Mouse (Mus musculus) neural tube, embryonic 11.5 days (tissue): ENCODE results near the gene Gm40193. TPM values are rescaled to one million over a fixed set of nuclear protein-coding genes. Genes with fewer than 3 reads are reported as not detected.
"Not testable (repeated sequence)": the region's sequence is repeated elsewhere in the genome, so short reads cannot be mapped to it uniquely, and the experiment has no call there.

Experiments used
- ATAC-seq: fragments of 200-750 bp; cut with Nextera tagmentation; 2 replicates; pipeline ENCODE4 v1.8.0; 2017; ENCODE audit warnings: moderate number of reproducible peaks, mild to moderate bottlenecking, moderate TSS enrichment, moderate library complexity; ENCODE audit not compliant: insufficient read depth, low FRiP score, low TSS enrichment
- DNase-seq: peaks from one replicate; pipeline ENCODE4 v3.0.0-alpha.2; 2015; ENCODE audit warnings: low spot score
- H3K27ac ChIP-seq: fragments of 300-500 bp; sonication (generic); 2 replicates; pipeline ENCODE4 v1.5.1; 2014; ENCODE audit warnings: low read depth, mild to moderate bottlenecking, low read length
- H3K27me3 ChIP-seq: fragments of 300-500 bp; sonication (generic); 2 replicates; pipeline ENCODE4 v1.6.1; 2014; ENCODE audit warnings: mild to moderate bottlenecking, low read length, mixed read lengths; ENCODE audit not compliant: control insufficient read depth, insufficient read depth
- H3K36me3 ChIP-seq: fragments of 300-500 bp; sonication (generic); 2 replicates; pipeline ENCODE4 v1.6.1; 2014; ENCODE audit warnings: mild to moderate bottlenecking, low read length, moderate library complexity, mixed read lengths; ENCODE audit not compliant: control insufficient read depth, insufficient read depth
- H3K4me1 ChIP-seq: fragments of 300-500 bp; sonication (generic); 2 replicates; pipeline ENCODE4 v1.6.1; 2014; ENCODE audit warnings: low read length, mixed read lengths; ENCODE audit not compliant: control insufficient read depth, insufficient read depth
- H3K4me2 ChIP-seq: fragments of 300-500 bp; sonication (generic); 2 replicates; pipeline ENCODE4 v1.6.1; 2014; ENCODE audit warnings: low read depth, mild to moderate bottlenecking, moderate library complexity
- H3K4me3 ChIP-seq: fragments of 300-500 bp; sonication (generic); 2 replicates; pipeline ENCODE4 v1.5.1; 2014; ENCODE audit warnings: low read depth, low read length
- H3K9ac ChIP-seq: fragments of 300-500 bp; sonication (generic); 2 replicates; pipeline ENCODE4 v1.6.1; 2014; ENCODE audit warnings: mild to moderate bottlenecking, low read length
- H3K9me3 ChIP-seq: fragments of 300-500 bp; sonication (generic); 2 replicates; pipeline ENCODE4 v1.6.1; 2016; ENCODE audit warnings: low read length; ENCODE audit not compliant: control insufficient read depth
- WGBS: fragments of 180-500 bp; shearing (Covaris S2); extraction: QIAGEN DNeasy Blood & Tissue Kit; methylation state at CpG from one replicate; pipeline ENCODE4 v1.1.7; 2014; 5-methylcytosine and 5-hydroxymethylcytosine counted together
- polyA plus RNA-seq: library from polyadenylated mRNA; unstranded; fragments of >200 nt; fragmentation: Nextera tagmentation; extraction: Ambion mirVana; gene quantifications from 2 replicates; pipeline ENCODE4 v1.2.1, GENCODE M21; 2014

Gene Gm40193
- polyA plus RNA-seq, 1 experiment from 2014 or later: not detected

DNA sequence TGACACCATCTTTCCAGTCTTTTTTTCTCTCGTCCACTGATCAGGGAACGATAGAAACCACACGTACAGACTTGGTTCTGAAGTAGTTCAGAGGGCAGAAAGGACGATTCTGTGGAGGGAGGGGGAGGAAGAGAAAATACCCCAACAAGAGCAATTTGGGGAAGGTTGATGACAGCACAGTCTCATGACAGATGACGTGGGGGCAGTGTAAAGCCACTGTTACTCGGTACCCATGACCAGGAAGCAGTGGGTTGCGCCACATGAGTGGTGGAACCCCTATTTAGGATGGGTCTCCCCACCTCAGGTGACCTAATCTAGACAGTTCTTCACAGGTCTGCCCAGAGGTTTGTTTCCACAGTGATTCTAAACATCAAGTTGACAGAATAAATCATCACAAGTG, 4.1 kb downstream of the Gm40193 start:
- DNase-seq: no peak
- Histone ChIP-seq H3K4me3 (no peak overlapping the region), H3K9me3 (no peaks in the 10 kb centered on the region), H3K4me1 (peaks cover 5% of the 10 kb centered on the region; the same call in 1 of the 2 replicates), H3K9ac (no peak overlapping the region), H3K27me3 (no peaks in the 10 kb centered on the region), H3K27ac (no peak overlapping the region), H3K4me2 (no peak overlapping the region), H3K36me3 (peaks cover 9% of the 10 kb centered on the region)
- 90% methylated on average over 7 of the region's 7 CpGs for WGBS
- ATAC-seq: no peak

GRCm38 (mm10) chr11:70526211-70526610, 6.5 kb downstream of the Gm40193 start:
- H3K4me3 ChIP-seq: peak overlapping the region; percentile 82
- WGBS: 90% methylated on average over 12 of the region's 12 CpGs
- peaks cover 5% of the 10 kb centered on the region; the same call in 1 of the 2 replicates for H3K4me1 ChIP-seq
- ATAC-seq: no peak
- no peak for DNase-seq
- H3K9me3 ChIP-seq: no peaks in the 10 kb centered on the region
- H3K4me2 ChIP-seq: peak overlapping the region; percentile 74
- H3K36me3 ChIP-seq: peaks cover 9% of the 10 kb centered on the region
- H3K9ac ChIP-seq: no peak overlapping the region
- H3K27me3 ChIP-seq: no peaks in the 10 kb centered on the region
- H3K27ac ChIP-seq: no peak overlapping the region

DNA sequence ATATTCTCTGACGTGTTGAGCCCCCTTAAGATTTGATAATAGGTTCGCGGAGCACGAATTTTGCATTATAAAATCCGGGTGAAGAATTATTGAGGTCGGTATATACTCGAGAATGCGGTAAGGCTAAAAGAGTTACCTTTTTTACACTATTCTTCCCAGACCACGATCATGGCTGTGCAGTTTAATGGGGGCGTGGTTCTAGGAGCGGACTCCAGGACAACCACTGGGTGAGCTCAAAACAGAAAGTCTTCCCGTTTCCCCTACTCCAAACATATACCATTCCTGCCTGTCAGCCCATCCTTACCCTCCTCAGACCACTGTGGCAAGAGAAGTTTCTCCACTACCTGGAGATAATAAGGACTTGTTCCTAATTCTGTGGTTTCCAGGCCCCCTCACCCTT, 7.0 kb downstream of the Gm40193 start:
- DNase-seq (no peak), ATAC-seq (peak; percentile 29)
- Histone ChIP-seq H3K27ac (no peak overlapping the region), H3K4me2 (peak overlapping the region; percentile 74), H3K36me3 (peaks cover 9% of the 10 kb centered on the region), H3K4me1 (peaks cover 5% of the 10 kb centered on the region; the same call in 1 of the 2 replicates), H3K27me3 (no peaks in the 10 kb centered on the region), H3K9ac (peak overlapping the region; percentile 70), H3K9me3 (no peaks in the 10 kb centered on the region), H3K4me3 (peak overlapping the region; percentile 82)
- 4% methylated on average over 12 of the region's 12 CpGs for WGBS

GRCm38 (mm10) chr11:70525184-70525678, 7.5 kb downstream of the Gm40193 start, which contains the start of gene Psmb6:
Gene Psmb6 (plus strand): TSS chr11:70525367.
- peaks cover 9% of the 10 kb centered on the region for H3K36me3 ChIP-seq
- WGBS: 0% methylated on average over 25 of the region's 26 CpGs

GRCm38 (mm10) chr11:70524782-70525181, 8.0 kb downstream of the Gm40193 start:
- 7% methylated on average over 8 of the region's 8 CpGs for WGBS
- H3K9me3 ChIP-seq: no peaks in the 10 kb centered on the region
- DNase-seq (no peak), ATAC-seq (no peak; the same call in 1 of the 2 replicates)
- peak overlapping the region; percentile 40 for H3K4me2 ChIP-seq
- no peak overlapping the region for H3K27ac ChIP-seq
- H3K36me3 ChIP-seq: peaks cover 9% of the 10 kb centered on the region
- H3K9ac ChIP-seq: no peak overlapping the region
- H3K27me3 ChIP-seq: no peaks in the 10 kb centered on the region
- peak overlapping the region; percentile 3; the same call in 1 of the 2 replicates for H3K4me3 ChIP-seq
- H3K4me1 ChIP-seq: peaks cover 5% of the 10 kb centered on the region; the same call in 1 of the 2 replicates

More at GRCm38 (mm10) chr11:70525184-70525678, 7.5 kb downstream of the Gm40193 start, which contains the start of gene Psmb6:
- Histone ChIP-seq H3K27me3 (no peaks in the 10 kb centered on the region), H3K4me3 (peak within 1 kb of the TSS; percentile 82), H3K4me2 (peak within 1 kb of the TSS; percentile 74), H3K9ac (peak within 1 kb of the TSS; percentile 70), H3K27ac (no peak within 1 kb of the TSS), H3K4me1 (peaks cover 5% of the 10 kb centered on the region; the same call in 1 of the 2 replicates), H3K9me3 (no peaks in the 10 kb centered on the region)
- ATAC-seq (peak; percentile 89), DNase-seq (peak; percentile 93)

- WGBS: 93% methylated on average over 8 of the region's 8 CpGs
- not testable (repeated sequence) for H3K4me3 ChIP-seq, H3K9me3 ChIP-seq, H3K4me1 ChIP-seq, ATAC-seq, H3K4me2 ChIP-seq, H3K36me3 ChIP-seq, H3K27me3 ChIP-seq, H3K9ac ChIP-seq, H3K27ac ChIP-seq
- DNase-seq: peak; percentile 18
Measured at GRCm38 (mm10) chr11:70523306-70523989, 9.3 kb downstream of the Gm40193 start.

DNA sequence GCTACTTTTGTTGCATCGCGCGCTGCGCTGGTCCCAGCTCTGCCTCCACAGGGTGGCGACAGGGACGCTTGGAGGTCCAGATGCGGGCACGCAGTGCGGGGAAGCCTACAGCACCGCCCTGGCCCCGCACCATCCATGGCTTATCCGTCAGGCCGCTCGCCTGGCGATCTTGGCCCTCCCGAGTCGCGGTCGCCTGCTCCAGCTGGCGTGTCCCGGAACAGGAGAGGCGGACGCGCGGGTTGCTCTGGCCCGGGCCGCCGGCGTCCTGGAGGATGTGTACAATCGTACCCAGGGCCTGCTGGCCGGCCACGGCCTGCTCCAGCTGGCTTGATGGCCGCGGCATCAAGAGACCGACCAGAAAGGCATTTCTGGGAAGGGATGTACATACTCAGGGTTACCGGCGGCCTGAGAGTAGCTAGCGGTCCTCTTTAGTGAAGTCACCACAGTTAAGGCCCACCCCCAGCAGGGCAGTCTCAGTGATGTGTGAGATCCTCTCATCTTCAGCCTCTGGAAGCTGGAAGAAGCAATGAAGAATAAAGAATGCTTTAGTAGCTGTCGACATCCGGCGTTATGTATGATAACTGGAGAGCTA, 12.5 kb downstream of the Gm40193 start:
- H3K4me1 ChIP-seq: no peaks in the 10 kb centered on the region
- 10% methylated on average over 41 of the region's 41 CpGs for WGBS
- H3K9ac ChIP-seq: peak overlapping the region; percentile 59
- no peak overlapping the region for H3K27ac ChIP-seq
- no peaks in the 10 kb centered on the region for H3K27me3 ChIP-seq
- no peaks in the 10 kb centered on the region for H3K36me3 ChIP-seq
- ATAC-seq: 0 out of 2 replicates have a peak, but pooled peaks have one; percentile 27
- peak overlapping the region; percentile 22; the same call in 1 of the 2 replicates for H3K4me3 ChIP-seq
- H3K4me2 ChIP-seq: peak overlapping the region; percentile 37
- peak; percentile 55 for DNase-seq
- no peaks in the 10 kb centered on the region for H3K9me3 ChIP-seq

GRCm38 (mm10) chr11:70518923-70519322, 13.8 kb downstream of the Gm40193 start, which contains the start of gene Gltpd2:
Gene Gltpd2 (plus strand): TSS chr11:70519196.
- H3K4me2 ChIP-seq: peak within 1 kb of the TSS; percentile 37
- peak within 1 kb of the TSS; percentile 22; the same call in 1 of the 2 replicates for H3K4me3 ChIP-seq
- H3K27me3 ChIP-seq: no peaks in the 10 kb centered on the region
- H3K27ac ChIP-seq: no peak within 1 kb of the TSS
- no peak for ATAC-seq
- peak within 1 kb of the TSS; percentile 59 for H3K9ac ChIP-seq
- H3K9me3 ChIP-seq: no peaks in the 10 kb centered on the region
- DNase-seq: no peak
- H3K4me1 ChIP-seq: no peaks in the 10 kb centered on the region
- 76% methylated on average over 10 of the region's 10 CpGs for WGBS
- no peaks in the 10 kb centered on the region for H3K36me3 ChIP-seq
